Mouse (Mus musculus): ENCODE results near the gene Phc2.

DNA sequence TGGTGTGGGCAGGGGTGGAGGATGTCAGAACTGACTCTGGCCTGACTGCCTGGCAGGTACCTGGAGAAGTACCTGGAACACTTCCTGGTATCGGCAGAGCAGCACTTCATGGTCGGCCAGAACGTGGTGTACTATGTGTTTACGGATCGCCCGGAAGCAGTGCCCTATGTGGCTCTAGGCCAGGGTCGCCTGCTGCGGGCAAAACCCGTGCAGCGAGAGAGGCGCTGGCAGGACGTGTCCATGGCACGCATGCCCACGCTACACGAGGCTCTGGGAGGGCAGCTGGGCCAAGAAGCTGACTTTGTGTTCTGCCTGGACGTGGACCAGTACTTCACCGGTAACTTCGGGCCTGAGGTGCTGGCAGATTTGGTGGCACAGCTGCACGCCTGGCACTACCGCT is 112.4 kb downstream of the Phc2 start:
- TF ChIP-seq CTCF (IDR thresholded peaks at IDR 0.05) (no peak), EP300 (IDR thresholded peaks at IDR 0.05) (no peak)
